Mouse (Mus musculus) hindbrain, embryonic 12.5 days (tissue): ENCODE results near the gene 1700020D05Rik. TPM values are rescaled to one million over a fixed set of nuclear protein-coding genes. Genes with fewer than 3 reads are reported as not detected.
A peak's percentile ranks its signal among the peaks of the same experiment; 100 is the strongest.
"Not testable (repeated sequence)": the region's sequence is repeated elsewhere in the genome, so short reads cannot be mapped to it uniquely, and the experiment has no call there.

Experiments used
- ATAC-seq: fragments of 200-750 bp; cut with Nextera tagmentation; 2 replicates; pipeline ENCODE4 v1.8.0; 2017; ENCODE audit warnings: moderate TSS enrichment; ENCODE audit not compliant: low FRiP score
- H3K27ac ChIP-seq: fragments of 300-500 bp; sonication (generic); 2 replicates; pipeline ENCODE4 v1.5.1; 2016; ENCODE audit warnings: mild to moderate bottlenecking
- H3K27me3 ChIP-seq: fragments of 300-500 bp; sonication (generic); 2 replicates; pipeline ENCODE4 v1.6.1; 2016; ENCODE audit warnings: mild to moderate bottlenecking
- H3K36me3 ChIP-seq: fragments of 300-500 bp; sonication (generic); 2 replicates; pipeline ENCODE4 v1.6.1; 2016; ENCODE audit warnings: mild to moderate bottlenecking
- H3K4me1 ChIP-seq: fragments of 300-500 bp; sonication (generic); 2 replicates; pipeline ENCODE4 v1.6.1; 2016
- H3K4me2 ChIP-seq: fragments of 300-500 bp; sonication (generic); replicated peaks from 2 replicates; pipeline ENCODE4 v1.6.1; 2016; ENCODE audit warnings: mild to moderate bottlenecking
- H3K4me3 ChIP-seq: fragments of 300-500 bp; sonication (generic); 2 replicates; pipeline ENCODE4 v1.5.1; 2016; ENCODE audit warnings: mild to moderate bottlenecking
- H3K9ac ChIP-seq: fragments of 300-500 bp; sonication (generic); 2 replicates; pipeline ENCODE4 v1.6.1; 2016; ENCODE audit warnings: mild to moderate bottlenecking, moderate library complexity
- H3K9me3 ChIP-seq: fragments of 300-500 bp; sonication (generic); replicated peaks from 2 replicates; pipeline ENCODE4 v1.6.1; 2016; ENCODE audit warnings: mild to moderate bottlenecking
- WGBS: fragments of 180-500 bp; shearing (Covaris S2); methylation state at CpG from one replicate; pipeline ENCODE4 v1.1.7; 2016; 5-methylcytosine and 5-hydroxymethylcytosine counted together
- polyA plus RNA-seq: library from polyadenylated mRNA; unstranded; fragments of >200 nt; fragmentation: Nextera tagmentation; extraction: Ambion mirVana; gene quantifications from 2 replicates; pipeline ENCODE4 v1.2.1, GENCODE M21; 2016

The 1700020D05Rik gene
- polyA plus RNA-seq, 1 experiment from 2014 or later, result 0.56 TPM

GRCm38 (mm10) chr19:5492641-5493040 is 10.9 kb downstream of the 1700020D05Rik start:
- 0 out of 2 replicates have a peak overlapping the region, but pooled peaks have one; percentile 8 for H3K4me2 ChIP-seq
- no peak overlapping the region for H3K9ac ChIP-seq
- peaks cover 55% of the 10 kb centered on the region for H3K36me3 ChIP-seq
- WGBS, result 88% methylated on average over 4 of the region's 4 CpGs
- H3K27me3 ChIP-seq, result no peaks in the 10 kb centered on the region
- ATAC-seq, result no peak
- H3K27ac ChIP-seq, result no peak overlapping the region; the same call in 1 of the 2 replicates
- no peak overlapping the region for H3K4me3 ChIP-seq
- H3K4me1 ChIP-seq, result peaks cover 21% of the 10 kb centered on the region
- H3K9me3 ChIP-seq, result no peaks in the 10 kb centered on the region

DNA sequence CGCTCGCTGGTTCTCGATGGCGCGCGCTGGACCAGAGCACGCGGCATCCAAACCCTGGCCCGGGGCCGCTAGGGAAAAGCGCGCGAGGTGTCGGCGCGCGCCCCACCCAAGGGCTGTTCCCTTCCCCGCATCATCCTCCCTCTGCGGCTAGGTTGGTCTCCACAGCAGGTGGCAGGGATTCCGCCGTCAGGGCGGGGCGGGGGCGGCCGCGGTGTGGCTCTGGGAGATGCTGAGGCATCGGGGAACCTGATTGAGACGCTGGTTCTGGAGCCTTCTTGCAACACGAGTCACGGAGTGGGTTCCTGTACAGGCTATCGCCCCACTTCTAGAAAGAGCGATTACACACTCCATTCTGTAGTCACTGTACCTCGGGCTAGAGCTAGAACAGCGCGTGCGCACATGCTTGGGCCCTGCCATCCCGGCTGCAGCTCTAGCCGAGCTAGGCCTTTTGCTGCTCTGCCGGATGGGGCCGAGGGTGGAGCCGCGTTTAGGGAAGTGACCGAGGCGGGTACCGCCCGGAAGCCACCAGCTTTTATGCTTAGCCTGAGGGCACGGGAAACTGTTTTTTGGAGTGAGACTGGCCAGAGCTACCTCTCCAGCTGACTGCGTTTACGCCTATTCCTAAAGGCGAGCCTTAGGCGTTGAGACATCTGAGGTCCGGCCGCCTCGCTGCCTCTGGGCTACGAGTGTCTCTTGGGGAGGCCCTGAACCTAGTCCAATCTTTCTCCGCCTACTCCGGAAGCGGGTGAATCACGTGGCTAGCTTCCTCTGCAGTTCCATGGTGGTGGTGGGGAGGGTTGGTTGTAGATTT is 12.5 kb downstream of the 1700020D05Rik start:
- H3K27me3 ChIP-seq, result no peaks in the 10 kb centered on the region
- H3K9me3 ChIP-seq, result no peaks in the 10 kb centered on the region
- under 1% methylated on average over 59 of the region's 59 CpGs for WGBS
- peak overlapping the region; percentile 75 for H3K4me2 ChIP-seq
- H3K4me1 ChIP-seq, result peaks cover 31% of the 10 kb centered on the region
- peak overlapping the region; percentile 100 for H3K27ac ChIP-seq
- peak overlapping the region; percentile 98 for H3K4me3 ChIP-seq
- ATAC-seq, result peak; percentile 15
- H3K9ac ChIP-seq, result peak overlapping the region; percentile 97
- H3K36me3 ChIP-seq, result peaks cover 42% of the 10 kb centered on the region

GRCm38 (mm10) chr19:5490313-5490897 is 13.2 kb downstream of the 1700020D05Rik start, which contains the start of gene Cfl1:
Gene Cfl1 (plus strand): TSS chr19:5490455.
- H3K9me3 ChIP-seq, result no peaks in the 10 kb centered on the region
- WGBS, result under 1% methylated on average over 62 of the region's 62 CpGs
- peaks cover 31% of the 10 kb centered on the region for H3K4me1 ChIP-seq
- ATAC-seq, result peak; percentile 76
- peak within 1 kb of the TSS; percentile 75 for H3K4me2 ChIP-seq
- peak within 1 kb of the TSS; percentile 98 for H3K4me3 ChIP-seq
- no peaks in the 10 kb centered on the region for H3K27me3 ChIP-seq
- peak within 1 kb of the TSS; percentile 97 for H3K9ac ChIP-seq
- peaks cover 42% of the 10 kb centered on the region for H3K36me3 ChIP-seq
- H3K27ac ChIP-seq, result peak within 1 kb of the TSS; percentile 100

GRCm38 (mm10) chr19:5489721-5490120 is 13.9 kb downstream of the 1700020D05Rik start:
- H3K27me3 ChIP-seq, ATAC-seq, H3K9ac ChIP-seq, H3K9me3 ChIP-seq: not testable (repeated sequence)
- H3K4me1 ChIP-seq, result peaks cover 31% of the 10 kb centered on the region
- H3K4me2 ChIP-seq, result peak overlapping the region; percentile 75
- peak overlapping the region; percentile 100 for H3K27ac ChIP-seq
- peaks cover 44% of the 10 kb centered on the region for H3K36me3 ChIP-seq
- peak overlapping the region; percentile 98; the same call in 1 of the 2 replicates for H3K4me3 ChIP-seq
- WGBS, result 52% methylated on average over 10 of the region's 10 CpGs

DNA sequence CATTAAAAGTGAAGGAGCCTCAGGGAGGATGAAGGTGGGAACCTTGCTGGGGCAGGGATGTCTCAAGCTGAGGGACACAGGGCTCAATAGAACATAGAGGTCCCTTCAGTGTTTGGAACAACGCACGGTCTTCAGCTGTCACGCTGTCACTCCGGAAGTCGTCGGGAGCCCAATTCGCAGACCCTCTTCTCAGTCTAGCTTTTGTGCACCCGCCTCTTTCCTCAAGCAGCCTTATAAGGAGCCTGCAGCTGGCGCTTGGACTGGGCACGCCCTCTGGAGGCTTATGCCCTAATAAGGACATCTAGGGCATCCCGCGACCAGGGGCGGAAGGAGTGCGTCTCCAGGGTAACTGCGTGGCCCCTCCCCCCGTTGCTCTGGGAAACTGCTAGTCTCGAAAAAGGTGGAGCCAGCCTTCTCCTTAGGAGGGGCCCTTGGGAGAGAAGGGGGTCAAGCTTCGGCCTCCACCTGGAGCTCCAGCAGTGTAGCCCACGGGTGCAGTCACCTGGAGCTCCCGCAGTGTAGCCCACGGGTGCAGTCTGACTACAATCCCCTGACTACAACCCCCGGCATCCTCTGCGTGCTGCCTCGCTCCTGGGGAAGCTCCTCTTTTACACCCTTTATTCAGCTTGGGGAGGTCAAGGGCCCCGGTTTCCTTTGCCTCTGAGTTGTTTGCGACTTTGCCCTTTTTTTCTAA is 14.6 kb downstream of the 1700020D05Rik start:
- Histone ChIP-seq H3K9ac (peak overlapping the region; percentile 67), H3K9me3 (no peaks in the 10 kb centered on the region), H3K4me3 (peak overlapping the region; percentile 49), H3K4me1 (peaks cover 31% of the 10 kb centered on the region), H3K27ac (peak overlapping the region; percentile 100), H3K4me2 (peak overlapping the region; percentile 70), H3K27me3 (no peaks in the 10 kb centered on the region), H3K36me3 (peaks cover 45% of the 10 kb centered on the region)
- peak; percentile 78 for ATAC-seq
- 0% methylated on average over 26 of the region's 26 CpGs for WGBS

DNA sequence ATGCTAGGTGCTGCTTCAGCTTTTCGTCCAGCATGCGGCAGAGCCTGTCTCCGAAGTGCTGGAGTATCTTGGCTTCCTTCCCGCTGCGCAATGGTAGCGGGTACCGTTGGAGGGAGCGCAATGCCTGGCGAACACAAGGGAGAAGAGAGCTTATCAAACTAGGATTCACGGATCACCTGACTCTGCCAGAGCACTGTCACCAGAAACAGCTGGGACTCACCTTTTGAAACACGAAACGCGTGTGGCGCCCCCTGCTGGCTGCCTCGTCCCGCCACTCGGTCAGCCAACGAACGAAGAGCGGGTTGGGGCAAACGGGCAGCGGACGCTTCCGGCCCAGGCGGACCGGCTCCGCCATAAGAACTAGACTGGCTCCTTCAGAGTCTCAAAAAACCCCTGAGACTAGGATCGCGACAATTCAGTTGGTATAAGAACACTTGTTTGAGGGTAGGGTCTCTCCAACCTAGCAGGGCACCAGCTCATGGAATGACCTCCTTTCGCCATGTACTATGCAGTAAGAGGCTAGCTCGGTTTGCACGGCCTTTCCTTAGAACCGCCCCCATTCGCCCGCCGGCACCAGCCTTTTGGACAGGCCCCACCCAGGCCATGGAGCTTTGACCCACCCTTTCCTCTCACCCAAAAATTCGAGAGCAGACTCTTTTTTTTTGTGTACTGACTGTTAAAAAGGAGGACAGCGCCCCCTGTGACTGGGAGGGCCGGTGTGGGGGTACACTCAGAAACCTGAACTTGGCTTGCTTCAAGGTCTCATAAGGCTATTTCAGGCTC is 15.6 kb downstream of the 1700020D05Rik start, which contains the start of gene Mus81:
TSS of gene Mus81 (minus strand) at position 635 of the 783 bp plus-strand sequence.
- under 1% methylated on average over 39 of the region's 39 CpGs for whole genome bisulfite sequencing
- Histone ChIP-seq H3K4me2 (peak within 1 kb of the TSS; percentile 70), H3K36me3 (peaks cover 45% of the 10 kb centered on the region), H3K27ac (peak within 1 kb of the TSS; percentile 100), H3K9ac (peak within 1 kb of the TSS; percentile 67), H3K4me3 (peak within 1 kb of the TSS; percentile 49), H3K4me1 (peaks cover 28% of the 10 kb centered on the region), H3K27me3 (no peaks in the 10 kb centered on the region), H3K9me3 (no peaks in the 10 kb centered on the region)
- peak; percentile 51 for ATAC-seq

GRCm38 (mm10) chr19:5486771-5487170 is 16.8 kb downstream of the 1700020D05Rik start:
- Histone ChIP-seq H3K4me3 (no peak overlapping the region), H3K4me2 (peak overlapping the region; percentile 70; the same call in 1 of the 2 replicates), H3K4me1 (peaks cover 18% of the 10 kb centered on the region), H3K9me3 (no peaks in the 10 kb centered on the region), H3K9ac (no peak overlapping the region), H3K27ac (no peak overlapping the region), H3K36me3 (peaks cover 45% of the 10 kb centered on the region), H3K27me3 (no peaks in the 10 kb centered on the region)
- ATAC-seq, result no peak
- 81% methylated on average over 4 of the region's 4 CpGs for WGBS

GRCm38 (mm10) chr19:5486286-5486685 is 17.3 kb downstream of the 1700020D05Rik start:
- Histone ChIP-seq H3K9ac (no peak overlapping the region), H3K27me3 (no peaks in the 10 kb centered on the region), H3K4me3 (no peak overlapping the region), H3K36me3 (peaks cover 50% of the 10 kb centered on the region), H3K27ac (peak overlapping the region; percentile 1; the same call in 1 of the 2 replicates), H3K4me2 (no peak overlapping the region), H3K9me3 (no peaks in the 10 kb centered on the region), H3K4me1 (peaks cover 17% of the 10 kb centered on the region)
- 87% methylated on average over 8 of the region's 8 CpGs for WGBS
- ATAC-seq, result no peak

DNA sequence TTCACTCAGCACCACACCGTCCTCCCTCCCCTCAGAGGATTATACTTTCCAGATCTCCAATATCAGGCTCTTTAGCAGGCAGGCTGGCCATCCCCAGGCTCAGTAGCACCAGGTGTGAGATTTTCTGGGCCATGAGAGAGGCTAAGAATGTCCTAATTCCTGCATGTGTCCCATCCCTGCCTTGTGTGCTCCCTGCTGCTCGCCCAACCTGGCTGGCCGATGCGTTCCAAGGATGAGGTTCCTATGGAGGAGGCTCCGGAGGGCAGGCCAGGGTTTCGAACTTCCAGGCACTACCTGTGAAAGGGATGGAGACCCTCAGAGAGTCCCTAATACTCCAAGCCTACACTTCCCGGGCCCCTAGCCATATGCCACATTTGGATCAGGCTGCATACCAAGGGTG is 17.8 kb downstream of the 1700020D05Rik start:
- H3K4me3 ChIP-seq, result no peak overlapping the region
- no peak overlapping the region for H3K4me2 ChIP-seq
- no peak for ATAC-seq
- peak overlapping the region; percentile 1; the same call in 1 of the 2 replicates for H3K27ac ChIP-seq
- no peak overlapping the region for H3K9ac ChIP-seq
- WGBS, result 96% methylated on average over 7 of the region's 7 CpGs
- H3K9me3 ChIP-seq, result no peaks in the 10 kb centered on the region
- peaks cover 50% of the 10 kb centered on the region for H3K36me3 ChIP-seq
- no peaks in the 10 kb centered on the region for H3K27me3 ChIP-seq
- H3K4me1 ChIP-seq, result peaks cover 17% of the 10 kb centered on the region

DNA sequence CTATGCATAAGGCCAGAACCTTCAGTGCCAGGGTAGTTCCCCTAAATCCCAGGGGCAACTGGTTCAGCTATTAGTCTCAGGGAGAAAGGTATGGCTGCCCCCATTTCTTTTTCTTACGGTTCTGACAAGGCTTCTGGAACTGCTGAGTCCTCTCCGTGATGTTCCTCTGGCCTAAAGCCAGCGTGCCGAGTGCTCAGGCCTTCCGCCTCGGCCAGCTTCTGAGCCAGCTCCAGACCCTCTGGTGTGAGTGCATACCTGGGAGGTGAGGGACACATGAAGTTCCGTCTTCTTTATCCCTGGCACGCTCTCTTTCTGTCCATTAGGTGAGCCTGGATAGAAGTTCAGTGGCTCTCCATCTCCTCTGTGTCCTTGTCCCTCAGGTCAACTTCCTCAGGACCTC is 18.2 kb downstream of the 1700020D05Rik start:
- WGBS, result 96% methylated on average over 8 of the region's 8 CpGs
- no peaks in the 10 kb centered on the region for H3K9me3 ChIP-seq
- ATAC-seq, result no peak
- no peak overlapping the region for H3K9ac ChIP-seq
- H3K4me2 ChIP-seq, result no peak overlapping the region
- H3K4me3 ChIP-seq, result no peak overlapping the region
- H3K4me1 ChIP-seq, result peaks cover 17% of the 10 kb centered on the region
- H3K27ac ChIP-seq, result no peak overlapping the region
- H3K27me3 ChIP-seq, result no peaks in the 10 kb centered on the region
- peaks cover 55% of the 10 kb centered on the region for H3K36me3 ChIP-seq

DNA sequence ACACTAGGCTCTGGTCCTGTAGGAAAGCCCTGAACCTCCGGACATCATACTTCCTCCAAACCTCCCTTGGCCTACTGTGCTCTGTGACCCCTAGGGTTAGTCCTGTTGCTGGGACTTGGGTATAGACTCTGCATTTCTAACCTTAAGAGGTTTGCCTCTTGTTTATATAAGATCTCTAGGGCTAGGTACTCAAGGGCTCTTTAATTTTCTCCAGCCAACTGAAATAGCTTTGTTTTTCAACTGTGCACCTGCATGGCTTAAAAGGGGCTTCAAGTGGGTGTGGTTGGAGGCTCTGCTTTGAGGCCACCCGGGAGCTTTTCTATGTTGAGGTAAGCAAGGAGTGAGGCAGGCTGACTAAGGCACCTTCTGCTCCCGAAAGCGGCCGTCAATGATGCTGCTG is 19.1 kb downstream of the 1700020D05Rik start:
- ATAC-seq, result no peak
- no peak overlapping the region for H3K4me3 ChIP-seq
- no peak overlapping the region for H3K4me2 ChIP-seq
- H3K27me3 ChIP-seq, result no peaks in the 10 kb centered on the region
- no peaks in the 10 kb centered on the region for H3K9me3 ChIP-seq
- H3K36me3 ChIP-seq, result peaks cover 61% of the 10 kb centered on the region
- H3K9ac ChIP-seq, result no peak overlapping the region
- H3K27ac ChIP-seq, result no peak overlapping the region
- H3K4me1 ChIP-seq, result peaks cover 15% of the 10 kb centered on the region
- 87% methylated on average over 5 of the region's 5 CpGs for WGBS
